Mouse (Mus musculus): ENCODE measurements around the gene Sirt2. TPM values are rescaled to one million over a fixed set of nuclear protein-coding genes. Genes with fewer than 3 reads are reported as not detected.
A peak's percentile ranks its signal among the peaks of the same experiment; 100 is the strongest.

Sirt2 gene
- total RNA-seq, 2 experiments from 2014 or later: 151 to 166 TPM

DNA sequence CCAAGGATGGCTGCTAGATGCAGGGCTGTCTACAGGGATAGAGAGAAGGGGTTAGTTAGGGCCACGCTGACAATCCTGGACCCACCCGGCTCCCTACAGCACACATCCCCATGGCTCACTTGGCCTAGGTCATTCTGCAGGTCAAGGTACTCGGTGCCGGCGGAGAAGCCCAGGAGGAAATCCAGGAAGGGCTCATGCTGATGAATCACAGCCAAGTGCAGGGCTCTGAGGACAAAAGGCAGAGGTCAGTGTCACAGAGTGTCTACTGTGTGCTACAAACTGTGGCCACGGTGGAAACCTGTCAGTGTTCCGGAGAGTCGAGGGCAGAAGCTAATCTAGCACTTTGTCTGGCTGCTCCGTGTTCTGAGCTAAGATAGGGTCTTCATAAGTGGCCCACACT is 4.6 kb upstream of the Sirt2 start:
- intact Hi-C loops (cut with DNase I): loop anchor here (2.0 kb wide), 1 partner anchor 19 kb away; no protein-coding TSS in a partner anchor
- no peak for DNase-seq (ENCODE audit: low spot score in 2 of 2)

GRCm38 (mm10) chr7:28765211-28765610 is 1.3 kb upstream of the Sirt2 start:
- no peak for DNase-seq (ENCODE audit: low spot score in 2 of 2)
- intact Hi-C loops (cut with DNase I): no loop called here

DNA sequence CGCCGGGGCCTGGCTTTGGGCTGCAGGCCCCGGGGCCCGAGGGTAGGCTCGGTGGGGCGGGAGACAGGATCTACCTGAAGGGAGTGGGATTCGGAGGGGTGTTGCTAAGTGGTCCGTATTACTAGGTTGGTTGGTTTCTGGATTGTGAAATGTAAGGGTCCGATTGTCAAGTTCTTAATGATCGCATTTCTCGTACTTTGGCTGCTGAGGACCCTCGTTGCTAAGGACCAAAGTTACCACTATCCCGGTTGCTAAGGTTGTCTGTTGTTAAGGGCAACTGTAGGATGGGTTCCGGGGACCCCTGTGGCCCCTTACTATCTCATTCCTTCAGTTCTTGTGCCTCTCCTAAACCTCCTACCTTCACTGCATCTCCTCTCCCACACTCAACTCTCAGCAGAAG is 375 bp downstream of the Sirt2 start:
- DNase-seq (ENCODE audit: low spot score in 2 of 2): no peak

GRCm38 (mm10) chr7:28767462-28767965 is 979 bp downstream of the Sirt2 start, which contains the start of gene Nfkbib:
Gene Nfkbib, minus strand, starts transcription at chr7:28767512.
- intact Hi-C loops (cut with DNase I): no loop called here
- DNase-seq (ENCODE audit: low spot score in 2 of 2): no peak

More for the DNA sequence above, 375 bp downstream of the Sirt2 start:
- intact Hi-C loops (cut with DNase I): loop anchor here (1.0 kb wide), 1 partner anchor 215 kb away; the partner anchor contains the start of gene Map4k1

DNA sequence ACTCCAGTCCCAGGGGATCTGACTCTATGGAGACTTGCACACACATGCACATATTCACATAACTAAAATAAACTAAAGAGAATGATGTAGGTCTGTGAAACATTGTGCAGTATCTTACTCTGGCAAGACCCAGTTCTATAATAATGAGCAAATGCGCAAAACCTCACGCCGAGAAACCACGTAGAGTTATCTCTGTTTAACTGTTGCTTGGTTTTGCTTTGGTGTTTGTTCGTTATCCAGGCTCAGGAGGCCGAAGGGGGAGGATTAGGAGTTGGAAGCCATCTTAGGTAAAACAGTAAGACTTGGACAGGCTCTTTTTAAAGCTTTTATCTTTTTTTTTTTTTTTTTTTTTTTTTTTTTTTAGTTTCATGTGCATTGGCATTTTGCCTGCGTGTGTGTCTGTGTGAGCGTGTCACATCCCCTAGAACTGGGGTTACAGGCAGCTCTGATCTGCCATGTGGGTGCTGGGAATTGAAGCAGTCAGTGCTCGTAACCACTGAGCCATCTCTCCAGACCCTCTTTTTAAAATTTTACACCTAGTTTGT is 3.0 kb downstream of the Sirt2 start:
- intact Hi-C loops (cut with DNase I): no loop called here
- no peak for DNase-seq (ENCODE audit: low spot score in 2 of 2)

DNA sequence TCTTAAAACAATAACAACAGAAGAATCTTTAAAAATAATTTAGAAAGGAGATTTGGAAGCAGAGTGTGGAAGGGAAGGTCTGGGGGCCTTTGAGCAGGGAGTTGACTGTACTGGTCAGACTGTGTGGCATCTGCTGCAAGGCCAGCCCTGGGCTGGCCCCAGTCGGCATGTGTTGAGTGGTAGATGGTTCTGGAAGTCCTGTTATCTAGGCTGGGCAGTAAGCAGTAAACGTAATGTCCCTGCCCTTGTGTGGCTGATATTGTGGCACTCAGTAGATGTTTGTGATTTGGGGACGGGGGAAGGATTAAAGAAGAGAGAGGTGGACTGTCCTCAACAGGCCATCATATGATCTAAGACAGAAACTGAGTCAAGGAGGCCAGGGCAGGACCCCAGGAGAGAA is 3.8 kb downstream of the Sirt2 start:
- DNase-seq (ENCODE audit: low spot score in 2 of 2): no peak
- intact Hi-C loops (cut with DNase I): no loop called here

- no peak for DNase-seq (ENCODE audit: low spot score in 2 of 2)
- intact Hi-C loops (cut with DNase I): no loop called here
Observed at GRCm38 (mm10) chr7:28771867-28772266, 5.3 kb downstream of the Sirt2 start.

DNA sequence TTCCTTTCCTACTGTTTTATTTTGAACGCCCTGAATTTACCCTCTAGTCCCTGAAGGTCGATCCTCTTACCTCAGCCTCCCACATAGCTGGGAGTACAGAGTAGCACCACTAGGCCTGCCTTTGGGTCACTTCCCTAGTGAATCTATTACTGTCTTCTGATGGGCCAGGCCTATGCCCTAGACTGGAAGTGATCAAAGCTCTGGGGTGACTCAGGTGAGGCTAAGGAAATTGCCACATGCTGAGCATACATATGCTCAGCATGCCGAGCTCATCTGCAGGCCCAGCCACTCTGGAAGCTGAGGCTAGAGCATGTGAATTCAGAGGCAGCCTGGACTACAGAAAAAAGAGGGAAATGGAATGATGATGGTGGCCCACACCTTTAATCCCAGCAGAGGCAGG is 6.6 kb downstream of the Sirt2 start:
- no peak for DNase-seq (ENCODE audit: low spot score in 2 of 2)
- intact Hi-C loops (cut with DNase I): no loop called here

DNA sequence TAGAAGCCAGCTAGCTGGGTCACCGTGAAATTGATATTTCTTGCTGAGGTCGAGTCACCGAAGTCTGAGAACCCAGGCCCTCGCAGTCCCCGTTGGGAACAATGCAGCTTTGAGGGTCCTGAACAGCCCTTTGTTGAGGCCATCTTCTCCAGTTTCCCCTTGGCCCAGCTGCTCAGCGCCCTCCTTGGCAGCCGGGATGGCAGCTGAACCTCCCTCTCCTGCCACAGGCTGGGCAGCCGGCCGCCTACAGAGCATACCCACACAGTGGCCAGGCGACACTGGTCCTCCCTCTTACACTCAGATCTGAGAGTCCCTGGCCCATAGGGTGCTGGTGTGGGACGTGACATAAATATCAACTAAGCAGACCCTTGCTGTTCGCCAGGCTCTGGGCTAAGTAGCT is 7.6 kb downstream of the Sirt2 start:
- intact Hi-C loops (cut with DNase I): no loop called here
- DNase-seq (ENCODE audit: low spot score in 2 of 2): peak; percentile 34 to 41

GRCm38 (mm10) chr7:28775129-28775528 is 8.6 kb downstream of the Sirt2 start:
- intact Hi-C loops (cut with DNase I): no loop called here
- DNase-seq (ENCODE audit: low spot score in 2 of 2): no peak

- intact Hi-C loops (cut with DNase I): no loop called here
Observed at GRCm38 (mm10) chr7:28778825-28779224, 12.3 kb downstream of the Sirt2 start.

DNA sequence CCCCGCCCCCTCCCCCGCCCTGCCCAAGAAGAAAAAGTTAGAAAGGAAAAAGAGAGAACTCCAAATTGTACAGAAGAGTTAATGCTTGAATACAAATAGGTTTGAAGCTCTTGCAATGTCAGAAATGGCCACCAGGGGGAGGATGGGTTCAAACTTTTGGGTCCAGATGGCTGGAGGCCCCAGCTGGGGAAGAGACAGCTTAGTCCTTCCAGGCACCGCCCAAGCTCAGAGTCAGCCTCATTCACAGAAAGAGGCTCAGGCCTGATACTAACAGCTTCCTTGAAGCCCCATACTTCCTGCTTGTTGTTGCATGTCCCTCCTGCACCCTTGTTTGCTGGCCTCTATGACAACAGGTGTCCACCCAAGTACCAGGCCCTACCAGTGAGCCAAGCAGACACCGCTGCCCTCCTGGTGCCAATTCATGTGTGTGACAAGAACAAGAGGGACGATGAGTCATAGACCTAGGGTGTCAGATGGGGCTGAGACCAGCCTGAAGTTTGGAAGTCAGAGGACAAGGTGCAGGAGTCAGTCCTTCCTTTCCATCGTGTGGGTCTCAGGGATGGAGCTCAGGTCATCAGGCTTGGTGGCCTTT is 13.6 kb downstream of the Sirt2 start:
- intact Hi-C loops (cut with DNase I): loop anchor here (5.0 kb wide), 2 partner anchors 87 to 257 kb away; no protein-coding TSS in a partner anchor
- DNase-seq (ENCODE audit: low spot score in 2 of 2): peak; percentile 84 to 93

More at GRCm38 (mm10) chr7:28778825-28779224, 12.3 kb downstream of the Sirt2 start:
- no peak for DNase-seq (ENCODE audit: low spot score in 2 of 2)

DNA sequence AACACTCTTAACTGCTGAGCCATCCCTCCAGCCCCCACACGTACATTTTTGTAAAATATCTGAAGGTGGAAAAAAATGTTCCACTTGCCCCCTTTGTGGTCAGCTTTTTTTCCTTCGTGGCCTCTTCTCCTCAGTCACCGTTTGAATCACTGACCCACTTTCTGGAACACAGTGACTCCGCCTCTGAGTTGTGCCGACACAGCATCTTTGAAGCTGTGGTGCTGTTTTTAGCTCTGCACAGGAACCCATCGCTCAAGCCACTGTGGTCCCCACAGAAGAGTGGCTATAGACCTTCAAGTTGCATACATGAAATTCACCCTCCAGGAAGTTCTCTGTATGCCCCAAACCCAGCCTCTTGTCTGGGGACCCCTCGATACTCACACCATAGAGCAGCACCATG is 14.3 kb downstream of the Sirt2 start:
- peak in 1 of 2 experiments; percentile 72 for DNase-seq (ENCODE audit: low spot score in 2 of 2)
- intact Hi-C loops (cut with DNase I): loop anchor here (5.0 kb wide), 2 partner anchors 86 to 256 kb away; no protein-coding TSS in a partner anchor

DNA sequence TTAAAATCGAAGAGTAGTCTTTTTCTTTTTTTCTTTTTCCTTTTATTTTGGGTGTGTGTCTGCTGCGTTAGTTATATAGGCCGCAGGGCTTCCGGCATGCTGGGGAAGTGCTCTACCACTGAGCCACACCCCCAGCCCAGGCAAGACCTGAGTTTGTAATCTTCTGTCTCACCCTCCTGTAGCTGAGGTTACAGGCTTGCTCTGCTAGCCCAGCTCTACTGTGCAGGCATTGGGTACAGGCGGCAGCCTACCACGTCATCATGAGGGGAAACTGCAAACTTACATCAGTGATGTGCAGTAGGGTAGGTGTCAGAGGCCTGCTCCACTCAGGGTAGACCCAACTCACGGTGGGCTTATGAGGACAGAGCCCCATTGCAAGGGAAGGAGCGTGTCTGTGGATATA is 14.7 kb downstream of the Sirt2 start:
- DNase-seq (ENCODE audit: low spot score in 2 of 2): peak in 1 of 2 experiments; percentile 28
- intact Hi-C loops (cut with DNase I): loop anchor here (5.0 kb wide), 2 partner anchors 86 to 256 kb away; no protein-coding TSS in a partner anchor

DNA sequence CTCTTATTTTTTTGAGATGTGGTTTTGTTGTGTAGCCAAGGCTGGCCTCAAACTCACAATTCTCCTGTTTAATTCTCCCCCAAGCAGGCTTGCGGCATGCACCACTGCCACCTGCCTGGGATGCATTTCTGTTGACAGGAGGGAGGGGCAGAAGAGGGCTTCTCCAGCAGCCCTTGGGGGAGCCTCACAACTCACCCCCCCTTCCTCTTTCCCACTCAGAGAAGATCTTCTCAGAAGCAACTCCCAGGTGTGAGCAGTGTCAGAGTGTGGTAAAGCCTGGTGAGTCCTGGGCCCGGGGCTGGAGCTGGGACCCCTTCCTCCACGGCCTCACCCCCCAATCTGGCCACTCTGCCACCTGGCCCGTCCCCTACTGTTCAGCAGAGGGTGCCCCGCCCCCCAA is 18.6 kb downstream of the Sirt2 start:
- intact Hi-C loops (cut with DNase I): no loop called here
- DNase-seq (ENCODE audit: low spot score in 2 of 2): no peak

GRCm38 (mm10) chr7:28787884-28788283 is 21.3 kb downstream of the Sirt2 start:
- DNase-seq (ENCODE audit: low spot score in 2 of 2): no peak
- intact Hi-C loops (cut with DNase I): no loop called here

- intact Hi-C loops (cut with DNase I): no loop called here
- DNase-seq (ENCODE audit: low spot score in 2 of 2): no peak
Observed at GRCm38 (mm10) chr7:28788307-28789195, 22.0 kb downstream of the Sirt2 start, which contains the start of gene Rinl. Gene Rinl, plus strand, starts transcription at chr7:28788969.

DNA sequence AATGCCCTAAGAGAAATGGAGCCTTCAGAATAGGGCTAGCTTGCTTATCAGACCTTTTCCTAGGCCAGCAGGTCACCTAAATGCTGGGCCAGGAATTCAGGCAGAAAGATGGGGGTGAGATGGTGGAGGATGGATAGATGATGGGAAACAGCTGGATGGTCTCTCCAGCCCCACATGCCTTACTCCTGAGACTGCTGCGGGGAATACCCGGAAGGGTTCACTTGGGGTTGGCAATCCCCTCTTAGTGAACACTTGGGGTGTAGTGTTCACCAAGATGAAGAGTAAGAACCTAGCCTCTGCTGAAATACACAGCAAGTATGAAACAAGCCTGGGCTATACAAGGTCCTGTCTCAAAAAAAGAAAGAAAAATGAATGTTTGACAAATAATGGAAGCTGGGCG is 22.7 kb downstream of the Sirt2 start:
- intact Hi-C loops (cut with DNase I): no loop called here
- DNase-seq (ENCODE audit: low spot score in 2 of 2): no peak

- DNase-seq (ENCODE audit: low spot score in 2 of 2): no peak
- intact Hi-C loops (cut with DNase I): no loop called here
Observed at GRCm38 (mm10) chr7:28790066-28790806, 23.7 kb downstream of the Sirt2 start.

Data from left cerebral cortex, postnatal 25 days (tissue).